Mouse (Mus musculus) heart, adult 8-10 months (tissue): Measurements from ENCODE around the gene Ctdsp2. TPM values are rescaled to one million over a fixed set of nuclear protein-coding genes. Genes with fewer than 3 reads are reported as not detected.

ENCODE experiments used
- DNase-seq: peaks from one replicate; pipeline ENCODE4 v3.0.0; 2022; ENCODE audit warnings: low spot score
- total RNA-seq, 4 experiments: library from RNA; stranded (reverse); gene quantifications; 2 replicates each; pipeline ENCODE4 v1.2.4; 2022

The Ctdsp2 gene
- total RNA-seq, 4 experiments from 2014 or later, result 84.6 to 110 (median 95.0) TPM

GRCm38 (mm10) chr10:126962966-126963330 lies 15.6 kb upstream of the Ctdsp2 start:
- no peak for DNase-seq

DNA sequence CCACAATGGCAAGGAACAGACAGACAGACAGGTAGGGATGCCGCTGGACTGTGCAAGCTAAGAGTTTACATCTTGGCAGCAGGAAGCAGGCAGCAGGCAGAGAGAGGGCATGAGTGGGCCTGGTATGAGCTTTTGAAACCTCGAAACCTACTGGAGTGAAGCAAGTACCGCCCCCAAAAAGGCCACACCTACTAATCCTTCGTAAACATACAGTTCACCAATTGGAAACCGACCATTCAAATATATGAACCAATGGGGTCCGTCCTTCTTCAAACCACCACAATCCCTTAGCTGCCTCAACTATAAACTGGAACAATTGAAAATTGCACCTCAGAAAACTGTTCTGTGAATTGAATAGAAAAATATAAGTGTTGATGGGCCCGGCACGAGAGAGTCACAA lies 14.7 kb upstream of the Ctdsp2 start:
- DNase-seq, result no peak

DNA sequence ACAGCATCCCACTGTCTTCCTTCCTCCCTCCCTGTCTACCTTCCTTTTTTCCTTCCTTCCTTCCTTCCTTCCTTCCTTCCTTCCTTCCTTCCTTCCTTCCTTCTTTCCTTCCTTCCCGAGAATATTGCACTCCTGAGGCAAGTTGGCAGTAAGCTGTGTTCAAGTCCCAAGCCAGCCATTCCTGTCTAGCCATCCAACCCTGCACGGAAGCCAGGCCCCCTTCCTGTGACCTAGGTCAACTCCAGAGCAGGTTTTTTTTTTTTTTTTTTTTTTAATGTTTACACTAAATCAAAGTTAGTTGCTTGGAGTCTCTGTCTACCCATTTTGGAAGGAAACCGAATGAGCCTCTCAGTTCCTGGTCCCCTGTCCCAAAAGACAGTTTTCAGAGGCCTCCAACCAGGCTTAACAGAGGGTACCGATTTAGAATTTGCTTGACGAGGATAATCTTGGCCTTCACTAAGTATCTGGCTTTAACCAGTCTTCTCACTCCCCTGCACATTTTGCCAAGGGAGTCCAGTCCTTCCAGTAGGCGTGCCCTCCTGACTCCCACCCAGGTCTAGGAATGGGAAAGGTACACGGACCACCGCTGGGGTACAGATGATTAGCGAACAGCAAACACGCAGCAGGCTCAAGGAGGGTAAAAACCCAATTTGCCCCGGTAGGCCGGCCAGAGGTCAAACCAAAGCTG lies 7.0 kb upstream of the Ctdsp2 start:
- no peak for DNase-seq

DNA sequence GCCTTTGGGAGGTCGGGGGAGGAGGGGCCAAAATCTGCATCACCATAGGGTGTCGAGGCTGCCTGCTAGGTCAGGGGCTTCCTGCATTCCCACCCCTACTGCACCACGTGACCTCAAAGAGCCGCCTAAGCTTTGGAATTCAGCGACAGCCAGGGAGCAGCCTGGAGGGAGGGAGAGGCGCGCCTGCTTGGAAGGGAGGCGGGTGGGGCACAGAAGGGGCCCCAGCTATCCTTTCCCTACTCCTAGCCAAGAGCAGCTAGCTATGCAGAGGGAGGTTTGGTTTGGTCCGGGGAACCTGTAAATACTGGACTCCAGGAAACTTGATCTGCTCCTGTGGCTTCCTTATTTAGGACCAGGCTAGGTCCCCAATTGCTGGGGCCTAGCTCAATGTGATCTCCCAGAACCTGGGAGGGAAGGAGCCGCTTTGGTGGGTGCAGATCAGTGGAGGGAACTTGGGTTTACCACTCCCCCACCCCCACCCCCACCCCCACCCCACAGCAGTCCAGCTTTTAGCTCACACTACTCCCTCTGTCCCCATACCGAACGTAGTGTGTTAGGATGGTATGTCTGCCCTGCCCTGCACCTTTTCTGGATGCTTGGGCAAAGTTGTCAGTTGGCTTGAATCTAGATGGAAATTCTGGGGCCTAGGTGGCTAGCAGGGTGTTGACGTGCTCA lies 6.3 kb upstream of the Ctdsp2 start:
- no peak for DNase-seq

GRCm38 (mm10) chr10:126972988-126973387 lies 5.5 kb upstream of the Ctdsp2 start:
- no peak for DNase-seq

- DNase-seq, result no peak
These were observed 2.8 kb upstream of the Ctdsp2 start for GRCm38 (mm10) chr10:126975706-126976105.

DNA sequence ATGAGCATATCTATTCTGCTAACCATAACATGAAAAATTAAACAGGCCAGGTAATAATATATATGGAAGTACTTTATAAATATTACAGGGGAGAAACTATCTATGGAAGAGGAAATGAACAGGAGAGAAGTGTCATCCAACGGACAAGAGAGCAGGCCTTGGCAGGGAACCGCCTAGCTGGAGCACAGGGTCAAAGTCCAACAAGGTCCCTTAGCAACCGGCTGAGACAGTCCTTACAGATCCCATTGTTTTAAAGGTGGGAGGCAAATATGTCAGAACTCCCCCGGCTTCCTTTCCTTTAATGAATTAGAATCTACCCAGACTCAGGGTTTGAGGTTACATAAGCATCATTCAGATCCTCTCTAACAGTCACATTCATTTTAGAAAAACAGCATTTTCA lies 1.4 kb upstream of the Ctdsp2 start:
- no peak for DNase-seq

DNA sequence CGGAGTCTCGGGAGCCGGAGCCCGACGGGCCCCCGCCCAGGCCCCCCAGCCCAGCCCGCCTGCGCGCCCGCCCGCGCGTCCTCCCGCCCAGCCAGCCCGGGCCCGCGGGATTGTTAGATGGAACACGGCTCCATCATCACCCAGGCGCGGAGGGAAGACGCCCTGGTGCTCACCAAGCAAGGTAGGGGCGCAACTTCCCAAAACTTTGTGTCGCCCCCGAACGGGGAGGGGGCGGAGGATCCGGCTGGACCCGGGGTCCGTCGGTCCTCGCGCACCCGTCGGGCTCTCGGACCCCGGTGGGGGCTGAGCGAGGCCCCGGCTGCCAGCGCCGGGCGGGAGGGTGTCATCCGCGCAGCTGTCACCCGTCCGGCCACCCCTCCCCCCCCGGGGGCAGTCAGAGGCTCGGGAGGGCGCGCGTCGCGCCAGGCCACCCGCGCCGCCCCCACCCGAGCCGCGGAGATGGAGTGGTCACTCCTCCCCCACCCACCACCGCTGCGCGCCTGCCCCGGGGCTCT lies 661 bp downstream of the Ctdsp2 start:
- DNase-seq, result no peak

DNA sequence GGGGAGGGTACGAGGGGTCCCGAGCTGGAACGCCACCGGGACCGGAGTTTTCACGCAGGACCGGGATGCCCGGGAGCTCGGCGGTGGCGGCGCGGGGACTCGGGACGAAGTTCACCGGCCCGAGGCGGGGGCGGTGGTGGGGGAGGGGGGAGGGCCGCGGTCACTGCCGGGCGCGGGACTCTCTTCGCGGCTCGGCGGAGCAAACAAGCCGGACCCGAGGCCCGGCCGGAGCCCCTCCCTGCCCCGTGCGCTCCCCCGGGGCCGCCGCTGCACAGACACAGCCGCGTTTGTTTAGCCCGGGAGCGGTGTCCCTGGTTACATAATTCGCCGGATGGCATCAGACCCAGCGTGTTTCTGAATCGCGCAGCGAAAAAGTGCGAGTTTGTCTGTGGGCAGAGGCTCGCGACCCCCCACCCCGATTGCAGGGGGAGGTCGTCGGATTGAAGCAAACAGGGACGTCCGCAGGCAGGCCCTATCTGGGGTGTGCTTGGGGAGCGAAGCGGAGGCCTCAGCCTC lies 1.2 kb downstream of the Ctdsp2 start:
- no peak for DNase-seq

GRCm38 (mm10) chr10:126980221-126980932 lies 1.9 kb downstream of the Ctdsp2 start:
- no peak for DNase-seq

GRCm38 (mm10) chr10:126980933-126981530 lies 2.5 kb downstream of the Ctdsp2 start:
- DNase-seq, result no peak

DNA sequence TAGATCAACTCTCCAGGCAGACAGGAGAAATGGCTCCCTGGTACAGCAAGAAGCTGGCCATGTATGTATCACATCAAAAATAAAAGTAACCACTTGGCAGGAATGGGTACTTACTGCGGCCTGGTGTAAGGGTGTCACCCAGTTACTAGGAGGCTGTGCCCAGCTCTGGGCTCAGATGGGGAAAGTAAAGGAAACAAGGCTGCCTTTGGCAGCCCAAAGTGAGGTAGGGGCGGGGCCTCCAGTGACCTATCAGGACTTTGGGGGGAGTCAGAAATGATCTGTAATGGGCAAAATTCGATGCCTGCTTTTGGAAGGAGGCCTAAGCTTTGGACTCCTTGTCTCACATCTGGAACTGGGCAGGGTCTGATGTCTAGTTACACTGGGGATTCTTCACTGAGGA lies 3.2 kb downstream of the Ctdsp2 start:
- no peak for DNase-seq

DNA sequence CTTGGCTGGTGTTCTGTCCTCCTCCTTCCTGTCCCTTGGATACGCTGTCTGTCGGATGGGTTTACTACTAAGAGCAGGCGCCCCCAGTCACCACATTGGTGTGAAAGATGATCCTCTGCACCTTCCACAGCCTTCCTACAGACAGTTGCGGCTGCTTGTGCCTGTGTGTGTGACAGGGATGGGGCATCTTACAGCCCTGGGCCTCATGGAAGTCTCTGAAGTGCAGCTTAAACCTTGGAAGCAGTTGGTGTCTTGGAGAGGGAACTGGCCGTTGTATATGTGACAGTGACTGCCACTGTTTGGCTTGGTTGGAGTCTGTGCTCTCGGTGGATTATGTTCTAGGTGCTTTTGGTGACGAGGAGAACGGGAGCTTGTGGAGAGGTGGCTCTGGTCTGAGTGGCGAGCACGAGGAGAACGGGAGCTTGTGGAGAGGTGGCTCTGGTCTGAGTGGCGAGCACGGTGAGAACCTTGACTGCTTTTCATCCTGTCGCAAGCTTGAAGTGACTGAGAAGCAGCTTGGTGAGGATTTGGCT lies 4.7 kb downstream of the Ctdsp2 start:
- no peak for DNase-seq

- DNase-seq, result peak; percentile 48
These were observed 5.9 kb downstream of the Ctdsp2 start for GRCm38 (mm10) chr10:126984189-126985004.

DNA sequence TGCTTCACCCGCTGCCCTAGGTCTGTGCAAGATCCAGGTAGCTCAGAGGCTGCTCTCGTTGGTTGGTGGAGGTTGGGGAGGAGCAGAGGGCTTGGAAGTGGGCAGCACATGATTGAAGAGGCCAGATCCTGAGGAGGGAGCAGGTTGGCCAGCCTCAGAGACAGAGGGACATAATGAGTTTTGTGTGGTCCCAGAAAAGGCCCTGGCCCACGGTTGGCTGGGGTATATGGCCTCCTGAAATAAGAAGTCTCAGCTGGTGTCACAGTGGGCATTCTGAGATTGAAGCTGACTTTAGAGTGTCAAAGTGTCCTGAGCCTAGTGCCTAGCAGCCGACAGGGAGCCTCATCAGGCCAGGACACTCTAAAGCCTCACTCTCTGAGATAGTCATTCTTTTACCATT lies 6.6 kb downstream of the Ctdsp2 start:
- DNase-seq, result no peak

DNA sequence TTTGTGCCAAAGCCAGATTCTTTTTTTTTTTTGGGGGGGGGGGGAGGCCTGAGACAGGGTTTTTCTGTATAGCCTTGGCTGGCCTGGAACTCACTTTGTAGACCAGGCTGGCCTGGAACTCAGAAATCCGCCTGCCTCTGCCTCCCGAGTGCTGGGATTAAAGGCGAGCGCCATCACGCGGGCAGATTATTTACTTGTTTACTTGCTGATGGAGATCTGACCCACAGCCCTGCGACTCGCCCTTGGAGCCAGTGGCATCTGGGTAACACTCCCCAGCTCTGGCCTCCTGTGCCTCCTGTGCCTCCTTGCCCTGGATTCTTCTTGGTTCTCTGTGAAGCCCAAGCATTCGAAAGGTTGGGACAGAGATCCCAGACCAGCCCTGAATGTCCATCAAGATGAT lies 7.1 kb downstream of the Ctdsp2 start:
- no peak for DNase-seq

DNA sequence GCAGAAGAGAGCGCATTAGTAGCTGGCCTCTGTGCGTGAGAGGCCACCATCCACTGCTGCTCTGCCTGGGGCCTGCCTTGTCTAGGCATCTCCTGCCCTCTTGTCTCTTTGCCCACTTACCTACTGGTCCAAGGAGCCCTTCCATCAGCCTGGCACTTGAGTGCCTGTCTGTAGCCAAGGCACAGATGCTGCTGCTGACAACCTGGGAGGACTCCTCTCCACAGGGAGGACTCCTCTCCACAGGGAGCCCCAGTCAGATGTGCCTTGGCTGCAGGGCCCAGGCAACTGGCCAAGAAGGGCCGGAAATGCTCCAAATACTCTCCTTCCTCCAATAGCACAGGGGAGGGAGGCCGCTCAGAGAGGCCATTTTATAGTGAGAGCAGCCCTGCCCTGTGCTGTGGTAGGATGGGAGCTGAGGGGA lies 8.0 kb downstream of the Ctdsp2 start:
- peak; percentile 93 for DNase-seq

DNA sequence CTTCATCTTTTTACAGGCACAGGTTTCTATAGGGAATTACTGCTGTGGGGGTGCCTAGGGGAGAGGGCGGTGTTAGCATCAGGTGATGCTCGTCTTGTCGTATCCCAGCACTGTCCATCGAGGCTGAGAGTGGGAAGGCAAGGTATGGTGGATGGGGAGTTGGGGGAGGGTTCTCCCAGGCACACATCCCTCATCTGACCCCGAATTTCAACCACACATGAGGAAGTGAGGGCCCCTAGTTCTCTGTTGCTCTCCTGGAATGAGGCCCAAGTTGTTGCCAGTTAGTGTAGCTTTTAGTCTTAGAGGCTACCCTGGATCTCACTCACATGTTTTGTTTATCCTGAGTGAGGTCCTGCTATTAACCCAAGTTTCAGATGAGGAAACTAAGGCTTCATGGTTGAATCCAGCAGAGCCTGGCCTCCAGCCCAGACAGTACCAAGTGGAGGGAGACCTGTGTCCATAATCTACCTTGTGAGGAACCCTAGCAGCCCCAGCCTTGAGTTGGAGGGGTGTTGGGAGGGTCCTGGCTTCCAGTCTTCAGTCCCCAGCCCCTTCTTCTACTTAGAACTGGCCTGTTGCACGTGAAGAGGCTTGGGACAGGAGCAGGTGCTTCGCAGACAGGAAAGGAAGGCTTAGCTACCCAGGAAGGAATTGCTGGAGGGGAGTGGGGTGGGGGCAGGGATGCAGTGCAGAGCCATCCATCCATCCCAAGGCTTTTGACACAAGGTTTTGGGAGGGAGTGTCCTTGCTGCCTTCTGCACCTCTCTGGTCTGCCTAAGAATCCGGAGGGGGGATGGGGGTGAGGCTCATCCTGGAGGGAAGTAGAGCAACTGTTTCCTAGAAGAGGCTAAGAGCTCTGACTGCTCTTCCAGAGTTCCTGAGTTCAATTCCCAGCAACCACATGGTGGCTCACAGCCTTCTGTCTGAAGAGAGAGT lies 8.9 kb downstream of the Ctdsp2 start:
- no peak for DNase-seq

DNA sequence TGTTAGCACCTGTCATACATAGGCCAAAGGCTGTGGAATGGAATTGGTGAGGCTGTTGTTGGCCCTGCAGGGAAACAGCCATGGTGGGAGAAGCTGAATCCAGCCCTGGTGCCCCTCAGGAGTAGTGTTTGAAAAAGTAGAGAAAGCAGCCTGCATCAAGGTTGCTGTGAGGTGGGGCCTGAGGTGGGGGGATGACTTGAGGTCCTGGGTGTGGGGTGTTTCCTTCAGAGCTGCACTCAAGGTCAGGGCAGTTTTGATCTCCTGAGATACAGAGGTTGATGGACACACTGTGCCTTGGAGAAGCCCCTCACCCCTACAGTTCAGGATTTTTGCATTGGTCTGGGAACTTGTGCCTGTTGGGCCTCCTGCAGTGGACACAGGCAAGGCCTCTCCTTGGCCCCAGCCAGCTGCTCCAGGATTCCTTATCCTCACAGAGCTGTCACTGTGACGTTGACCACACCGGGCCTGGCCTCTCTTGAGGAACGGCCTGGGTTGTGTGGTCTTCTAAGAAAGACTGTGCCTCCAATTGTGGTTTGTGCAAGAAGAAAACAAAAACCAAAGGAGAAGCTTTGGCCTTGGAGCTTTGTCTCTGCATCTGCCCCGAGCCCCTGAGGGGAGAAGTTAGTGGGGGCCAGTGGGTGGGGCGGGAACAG lies 10.1 kb downstream of the Ctdsp2 start:
- no peak for DNase-seq
